8 mouse cellular contexts compared by ENCODE assay signal in the genomic region with DNA sequence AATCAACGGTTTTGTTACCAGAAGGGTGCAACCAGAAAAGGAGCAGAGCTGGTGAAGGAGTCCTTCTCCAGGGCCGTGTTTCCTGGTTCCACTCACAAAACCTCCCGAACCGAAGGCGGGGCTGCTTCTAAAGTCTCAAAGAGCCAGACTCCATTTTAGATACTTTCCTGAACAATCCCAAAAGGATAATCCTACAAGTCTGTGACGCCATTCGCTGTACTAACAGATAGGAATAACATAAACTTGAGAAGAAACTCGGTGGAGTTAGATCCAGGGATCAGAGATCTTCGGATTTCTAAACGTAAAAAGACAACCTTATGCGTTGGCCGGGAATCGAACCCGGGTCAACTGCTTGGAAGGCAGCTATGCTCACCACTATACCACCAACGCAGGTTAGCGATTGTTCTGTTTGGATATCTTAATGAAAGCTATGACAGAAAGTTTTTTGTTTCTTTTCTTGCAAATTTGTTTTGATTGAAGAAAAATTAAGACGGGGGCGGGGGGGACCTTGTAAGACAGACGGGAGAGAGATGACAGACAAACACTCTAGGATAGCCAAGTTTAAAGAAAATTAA. TPM values are rescaled to one million over a fixed set of nuclear protein-coding genes. Genes with fewer than 3 reads are reported as not detected.
DNase-seq lines count a peak whose midpoint lies in the region; ATAC-seq lines count a peak whose summit lies in the region.

No protein-coding gene starts in this region.

- WGBS in heart, embryonic 13.5 days: under 1% methylated on average over 19 of the region's 19 CpGs
- WGBS in liver, embryonic 12.5 days (ENCODE audit: insufficient replicate concordance): 0% methylated on average over 19 of the region's 19 CpGs

- peak; percentile 88 for DNase-seq in CD4-positive, CD25-positive, alpha-beta regulatory T cell, adult 2 months (ENCODE audit: low read depth, low spot score)
- DNase-seq in kidney, postnatal 10 days: peak; percentile 93
- DNase-seq in naive thymus-derived CD4-positive, alpha-beta T cell, adult 2 months (ENCODE audit: low read depth): peak; percentile 94
- peak; percentile 90 for DNase-seq in splenic B cell, adult 2 months (ENCODE audit: low read depth, low spot score)

- H3K27me3 ChIP-seq in heart, embryonic 13.5 days (replicated peaks): no peaks in the 10 kb centered on the region
- H3K27me3 ChIP-seq in liver, embryonic 12.5 days (replicated peaks): no peaks in the 10 kb centered on the region
- H3K27me3 ChIP-seq in splenic B cell, adult 2 months (ENCODE audit: control insufficient read depth, insufficient read depth, low read length, poor library complexity, severe bottlenecking): no peaks in the 10 kb centered on the region

- H3K9me3 ChIP-seq in heart, embryonic 13.5 days: no peaks in the 10 kb centered on the region
- H3K9me3 ChIP-seq in liver, embryonic 12.5 days (replicated peaks): no peaks in the 10 kb centered on the region

- peak; percentile 11; the same call in 1 of the 2 replicates for ATAC-seq in erythroid progenitor cell, adult 5-6 weeks (replicated peaks; ENCODE audit: low FRiP score, poor library complexity, severe bottlenecking)
- ATAC-seq in heart, embryonic 13.5 days (ENCODE audit: extremely low read depth, insufficient number of reproducible peaks, low FRiP score, low TSS enrichment): peak; percentile 67; the same call in 1 of the 2 replicates
- ATAC-seq in liver, embryonic 12.5 days: peak; percentile 48

- H3K36me3 ChIP-seq in heart, embryonic 13.5 days: no peaks in the 10 kb centered on the region
- H3K36me3 ChIP-seq in liver, embryonic 12.5 days: no peaks in the 10 kb centered on the region
- no peaks in the 10 kb centered on the region for H3K36me3 ChIP-seq in splenic B cell, adult 2 months (ENCODE audit: control insufficient read depth, insufficient read depth, low read length, poor library complexity, severe bottlenecking)

- peak overlapping the region; percentile 90 for H3K9ac ChIP-seq in heart, embryonic 13.5 days
- peak overlapping the region; percentile 79 for H3K9ac ChIP-seq in liver, embryonic 12.5 days

- peak overlapping the region; percentile 98 for H3K4me2 ChIP-seq in heart, embryonic 13.5 days
- peak overlapping the region; percentile 96 for H3K4me2 ChIP-seq in liver, embryonic 12.5 days

- H3K4me1 ChIP-seq in brown adipose tissue, adult 24 weeks (ENCODE audit: control insufficient read depth, insufficient read depth, insufficient read length, low read length): no peaks in the 10 kb centered on the region
- H3K4me1 ChIP-seq in heart, embryonic 13.5 days: peaks cover 9% of the 10 kb centered on the region
- peaks cover 34% of the 10 kb centered on the region for H3K4me1 ChIP-seq in liver, embryonic 12.5 days

- H3K27ac ChIP-seq in brown adipose tissue, adult 24 weeks (replicated peaks; ENCODE audit: low read depth, low read length): peak overlapping the region; percentile 85
- H3K27ac ChIP-seq in heart, embryonic 13.5 days (replicated peaks): peak overlapping the region; percentile 95
- peak overlapping the region; percentile 92 for H3K27ac ChIP-seq in liver, embryonic 12.5 days

- peak overlapping the region; percentile 87 for H3K4me3 ChIP-seq in brown adipose tissue, adult 24 weeks (ENCODE audit: insufficient read depth, low read depth, low read length)
- peak overlapping the region; percentile 80 for H3K4me3 ChIP-seq in heart, embryonic 13.5 days
- peak overlapping the region; percentile 75 for H3K4me3 ChIP-seq in liver, embryonic 12.5 days

RNA-seq across cellular contexts. Expression of a gene that starts 24.2 kb away (rescaled TPM):
- polyA plus RNA-seq in brown adipose tissue, adult 24 weeks (2012; ENCODE audit: insufficient read depth, insufficient read length, missing spikeins): 5.4 and 8.2 TPM in 2 replicates
- total RNA-seq in erythroid progenitor cell, adult 5-6 weeks (2015; ENCODE audit: low replicate concordance): not detected in 2 replicates
- not detected in 2 replicates for total RNA-seq in erythroid progenitor cell, adult 5-6 weeks (2017; ENCODE audit: low replicate concordance)
- 7.4 and 7.5 TPM in 2 replicates for polyA plus RNA-seq in heart, embryonic 13.5 days (2015; fragmentation: Nextera tagmentation; extraction: Ambion mirVana)
- polyA plus RNA-seq in liver, embryonic 12.5 days (2016; fragmentation: Nextera tagmentation; extraction: Ambion mirVana): 0.68 and 0.98 TPM in 2 replicates

RNA-seq across cellular contexts. Expression of a gene that starts 48.7 kb away (rescaled TPM):
- not detected in 2 replicates for polyA plus RNA-seq in brown adipose tissue, adult 24 weeks (2012; ENCODE audit: insufficient read depth, insufficient read length, missing spikeins)
- not detected in 2 replicates for total RNA-seq in erythroid progenitor cell, adult 5-6 weeks (2015; ENCODE audit: low replicate concordance)
- total RNA-seq in erythroid progenitor cell, adult 5-6 weeks (2017; ENCODE audit: low replicate concordance): not detected in 2 replicates
- 0.68 and 0.78 TPM in 2 replicates for polyA plus RNA-seq in heart, embryonic 13.5 days (2015; fragmentation: Nextera tagmentation; extraction: Ambion mirVana)
- not detected in 2 replicates for polyA plus RNA-seq in liver, embryonic 12.5 days (2016; fragmentation: Nextera tagmentation; extraction: Ambion mirVana)

RNA-seq across cellular contexts. Expression of a gene that starts 57.0 kb away (rescaled TPM):
- 1,091 and 1,303 TPM in 2 replicates for polyA plus RNA-seq in brown adipose tissue, adult 24 weeks (2012; ENCODE audit: insufficient read depth, insufficient read length, missing spikeins)
- total RNA-seq in erythroid progenitor cell, adult 5-6 weeks (2015; ENCODE audit: low replicate concordance): 99.5 and 157 TPM in 2 replicates
- 59.8 and 70.0 TPM in 2 replicates for total RNA-seq in erythroid progenitor cell, adult 5-6 weeks (2017; ENCODE audit: low replicate concordance)
- 156 and 165 TPM in 2 replicates for polyA plus RNA-seq in heart, embryonic 13.5 days (2015; fragmentation: Nextera tagmentation; extraction: Ambion mirVana)
- polyA plus RNA-seq in liver, embryonic 12.5 days (2016; fragmentation: Nextera tagmentation; extraction: Ambion mirVana): 28.6 and 29.9 TPM in 2 replicates

Comparison
In these comparisons a context has a peak if more than half of its experiments do, and no peak if none do; other contexts are left out.
1. Peak in every context shown above with its lines: DNase-seq, ATAC-seq, H3K4me3 ChIP-seq and H3K27ac ChIP-seq.
2. ATAC-seq: peak in every context shown above with its lines; median percentile 67 in heart, embryonic 13.5 days; 48 in liver, embryonic 12.5 days; 11 in erythroid progenitor cell, adult 5-6 weeks.